Mouse (Mus musculus): Measurements from ENCODE around the gene Tex14.
"Not testable (repeated sequence)": the region's sequence is repeated elsewhere in the genome, so short reads cannot be mapped to it uniquely, and the experiment has no call there.

- TF ChIP-seq CTCF (IDR thresholded peaks at IDR 0.05; ENCODE audit: borderline replicate concordance, extremely low read depth, insufficient read depth, insufficient read length), result not testable (repeated sequence)
- peak; percentile 95; the same call in 1 of the 2 replicates for TF ChIP-seq POLR2A (IDR thresholded peaks at IDR 0.05; ENCODE audit: borderline replicate concordance, extremely low read depth, insufficient read depth, insufficient read length, poor library complexity, severe bottlenecking)
These were observed 21.8 kb downstream of the Tex14 start for GRCm38 (mm10) chr11:87426450-87427250.
